8 mouse cellular contexts compared by ENCODE assay signal in the genomic region with DNA sequence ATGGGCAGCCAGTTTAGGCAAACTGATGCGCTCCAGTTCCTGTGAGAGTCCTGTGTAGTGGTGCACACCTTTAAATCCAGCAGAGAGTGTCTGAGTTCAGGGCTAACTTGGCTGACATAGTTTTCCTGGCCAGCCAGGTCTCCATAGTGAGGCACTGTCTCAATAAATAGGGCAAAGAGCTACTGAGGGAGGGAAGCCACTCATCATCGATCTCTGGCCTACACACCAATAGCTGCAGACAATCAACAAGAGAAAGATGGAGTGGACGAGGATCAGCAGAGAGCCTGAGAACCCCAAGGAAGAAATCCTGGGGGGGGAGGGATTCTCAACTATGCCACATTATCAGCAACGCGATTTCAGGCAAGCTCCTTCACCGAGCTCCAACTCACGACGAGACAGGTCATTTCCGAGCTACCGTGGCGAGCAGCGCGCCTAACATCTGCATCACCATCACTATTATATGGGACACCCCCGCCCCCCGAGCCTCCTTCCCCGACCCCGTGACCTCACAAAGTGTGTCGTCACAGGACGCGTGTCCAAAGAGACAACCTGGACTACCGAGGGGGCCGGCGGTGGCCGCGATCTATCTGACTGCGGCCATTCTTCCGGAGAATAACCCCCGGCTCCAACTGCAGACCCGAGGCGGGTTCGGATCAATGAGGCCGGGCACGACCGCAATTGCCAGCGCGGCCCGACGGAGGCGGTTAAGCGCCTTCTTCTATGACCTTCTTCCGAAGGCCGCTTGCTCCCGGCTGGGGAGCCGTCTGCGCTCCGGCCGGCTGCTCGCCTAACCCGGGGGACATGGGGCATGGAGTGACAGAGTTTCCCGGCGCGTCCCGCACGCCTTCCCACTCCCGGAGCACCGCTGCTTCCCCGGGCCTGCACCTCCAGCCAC. TPM values are rescaled to one million over a fixed set of nuclear protein-coding genes. Genes with fewer than 3 reads are reported as not detected.
DNase-seq lines count a peak whose midpoint lies in the region; ATAC-seq and TF ChIP-seq lines count a peak whose summit lies in the region.

No protein-coding gene starts in this region.

- in situ Hi-C loops in ES-E14 (cut with MboI; ENCODE audit: low sequenced_read_pairs in 2 of 2, unreplicated experiment in 2 of 2) = no loop called here

- peak overlapping the region; percentile 94 for H3K9ac ChIP-seq in ES-E14 (ENCODE audit: insufficient read depth, low read depth, low read length, poor library complexity, severe bottlenecking)
- peak overlapping the region; percentile 83 for H3K9ac ChIP-seq in heart, embryonic 15.5 days

- H3K4me1 ChIP-seq in ES-E14 (ENCODE audit: control insufficient read depth in 2 of 2, insufficient read depth in 2 of 2, low read length in 2 of 2, poor library complexity in 1 of 2) = peaks cover 0 to 5% of the 10 kb centered on the region in 2 experiments; a peak in 3 of 4 replicates
- H3K4me1 ChIP-seq in heart, embryonic 15.5 days (replicated peaks) = peaks cover 24% of the 10 kb centered on the region

- no peaks in the 10 kb centered on the region for H3K36me3 ChIP-seq in ES-E14 (ENCODE audit: control insufficient read depth, insufficient read depth, low read length, poor library complexity, severe bottlenecking)
- peaks cover 5% of the 10 kb centered on the region; the same call in 1 of the 2 replicates for H3K36me3 ChIP-seq in heart, embryonic 15.5 days
- no peaks in the 10 kb centered on the region for H3K36me3 ChIP-seq in splenic B cell, adult 2 months (ENCODE audit: control insufficient read depth, insufficient read depth, low read length, poor library complexity, severe bottlenecking)

- peak overlapping the region; percentile 67 to 89 for H3K4me3 ChIP-seq in ES-E14 (ENCODE audit: insufficient read depth in 1 of 2, low read depth in 1 of 2, low read length in 2 of 2, poor library complexity in 1 of 2, severe bottlenecking in 1 of 2)
- peak overlapping the region; percentile 71 for H3K4me3 ChIP-seq in heart, embryonic 15.5 days

- 3% methylated on average over 57 of the region's 57 CpGs for WGBS in heart, embryonic 15.5 days

- peak; percentile 28 for ATAC-seq in heart, embryonic 15.5 days (replicated peaks; ENCODE audit: insufficient number of reproducible peaks, insufficient read depth, low FRiP score, low read depth)

- H3K9me3 ChIP-seq in ES-E14 (ENCODE audit: control insufficient read depth, insufficient read depth, low read depth, low read length) = no peaks in the 10 kb centered on the region
- no peaks in the 10 kb centered on the region for H3K9me3 ChIP-seq in heart, embryonic 15.5 days (replicated peaks)

- no peaks in the 10 kb centered on the region for H3K27me3 ChIP-seq in heart, embryonic 15.5 days
- no peaks in the 10 kb centered on the region for H3K27me3 ChIP-seq in splenic B cell, adult 2 months (ENCODE audit: control insufficient read depth, insufficient read depth, low read length, poor library complexity, severe bottlenecking)

- H3K4me2 ChIP-seq in heart, embryonic 15.5 days = peak overlapping the region; percentile 74

- DNase-seq in gastrocnemius, postnatal 10 days = peak; percentile 44
- DNase-seq in gastrocnemius, postnatal 25 days = no peak
- DNase-seq in ES-E14 (ENCODE audit: low read depth, low spot score) = no peak
- peak; percentile 56 for DNase-seq in embryo, embryonic 9.5 days (ENCODE audit: extremely low spot score)
- DNase-seq in kidney, postnatal 4 days = peak; percentile 55 to 70
- peak; percentile 53 for DNase-seq in lung, postnatal 36 days
- peak; percentile 65 for DNase-seq in splenic B cell, adult 2 months (ENCODE audit: low read depth, low spot score)

- peak overlapping the region; percentile 52; the same call in 1 of the 2 replicates for H3K27ac ChIP-seq in ES-E14 (ENCODE audit: insufficient read depth, low read depth, low read length, poor library complexity, severe bottlenecking)
- H3K27ac ChIP-seq in heart, embryonic 15.5 days = peak overlapping the region; percentile 97

TF ChIP-seq in ES-E14, 5 proteins besides CTCF, POLR2A, EP300 and RAD21:
- TF ChIP-seq HCFC1 (IDR thresholded peaks at IDR 0.05; ENCODE audit: borderline replicate concordance, insufficient read depth, low read length) = no peak
- TF ChIP-seq ZNF384 (IDR thresholded peaks at IDR 0.05; ENCODE audit: low read depth, low read length) = no peak
- TF ChIP-seq ZC3H11A (IDR thresholded peaks at IDR 0.05; ENCODE audit: borderline replicate concordance, low read depth, low read length) = no peak
- TF ChIP-seq CHD2 (IDR thresholded peaks at IDR 0.05; ENCODE audit: low read depth, low read length) = no peak
- TF ChIP-seq MAFK (IDR thresholded peaks at IDR 0.05; ENCODE audit: insufficient read depth, low read depth, low read length) = no peak

RNA-seq across cellular contexts. Expression of a gene that starts 0.9 kb away (rescaled TPM):
- total RNA-seq in gastrocnemius, postnatal 10 days (2021) = 100 to 1,000 TPM; 399 to 482 TPM
- total RNA-seq in gastrocnemius, postnatal 25 days (2021) = 100 to 1,000 TPM; 423 to 444 TPM
- total RNA-seq in ES-E14 (2012; rRNA removed) = 141 and 147 TPM in 2 replicates
- 589 and 818 TPM in 2 replicates for polyA plus RNA-seq in heart, embryonic 15.5 days (2015; fragmentation: Nextera tagmentation; extraction: Ambion mirVana)

RNA-seq across cellular contexts. Expression of a gene that starts 37.3 kb away (rescaled TPM):
- total RNA-seq in gastrocnemius, postnatal 10 days (2021) = 10 to 100 TPM; 51.0 to 51.1 TPM
- 10 to 100 TPM; 23.4 to 25.1 TPM for total RNA-seq in gastrocnemius, postnatal 25 days (2021)
- total RNA-seq in ES-E14 (2012; rRNA removed) = 4.5 and 12.5 TPM in 2 replicates
- polyA plus RNA-seq in heart, embryonic 15.5 days (2015; fragmentation: Nextera tagmentation; extraction: Ambion mirVana) = 21.4 and 34.5 TPM in 2 replicates

RNA-seq across cellular contexts. Expression of a gene that starts 54.7 kb away (rescaled TPM):
- total RNA-seq in gastrocnemius, postnatal 10 days (2021) = not detected
- total RNA-seq in gastrocnemius, postnatal 25 days (2021) = not detected
- 0.13 and 0.37 TPM in 2 replicates for total RNA-seq in ES-E14 (2012; rRNA removed)
- not detected in 2 replicates for polyA plus RNA-seq in heart, embryonic 15.5 days (2015; fragmentation: Nextera tagmentation; extraction: Ambion mirVana)

Comparison
In these comparisons a context has a peak if more than half of its experiments do, and no peak if none do; other contexts are left out.
1. DNase-seq: peak in gastrocnemius, postnatal 10 days (single experiment), embryo, embryonic 9.5 days (single experiment), kidney, postnatal 4 days (2 of 2), lung, postnatal 36 days (single experiment) and splenic B cell, adult 2 months (single experiment); none in gastrocnemius, postnatal 25 days (single experiment) and ES-E14 (single experiment).